Mouse (Mus musculus) lung, embryonic 14.5 days (tissue): Measurements from ENCODE around the gene Dot1l. TPM values are rescaled to one million over a fixed set of nuclear protein-coding genes. Genes with fewer than 3 reads are reported as not detected.
"Not testable (repeated sequence)": the region's sequence is repeated elsewhere in the genome, so short reads cannot be mapped to it uniquely, and the experiment has no call there.

Experiments used
- ATAC-seq: fragments of 200-750 bp; cut with Nextera tagmentation; 2 replicates; pipeline ENCODE4 v1.8.0; 2017; ENCODE audit warnings: mild to moderate bottlenecking, moderate TSS enrichment, moderate library complexity; ENCODE audit not compliant: insufficient read depth
- DNase-seq: peaks from one replicate; pipeline ENCODE4 v3.0.0-alpha.2; 2015
- H3K27ac ChIP-seq: fragments of 300-500 bp; sonication (generic); 2 replicates; pipeline ENCODE4 v1.5.1; 2014; ENCODE audit warnings: low read depth, mild to moderate bottlenecking, moderate library complexity
- H3K27me3 ChIP-seq: fragments of 300-500 bp; sonication (generic); 2 replicates; pipeline ENCODE4 v1.6.1; 2014; ENCODE audit warnings: low read length, control low read depth; ENCODE audit not compliant: insufficient read depth
- H3K36me3 ChIP-seq: fragments of 300-500 bp; sonication (generic); 2 replicates; pipeline ENCODE4 v1.6.1; 2014; ENCODE audit warnings: control low read depth; ENCODE audit not compliant: insufficient read depth
- H3K4me1 ChIP-seq: fragments of 300-500 bp; sonication (generic); 2 replicates; pipeline ENCODE4 v1.6.1; 2014; ENCODE audit warnings: antibody characterized with exemption, control low read depth; ENCODE audit not compliant: insufficient read depth
- H3K4me2 ChIP-seq: fragments of 300-500 bp; sonication (generic); 2 replicates; pipeline ENCODE4 v1.6.1; 2014; ENCODE audit warnings: mild to moderate bottlenecking
- H3K4me3 ChIP-seq: fragments of 300-500 bp; sonication (generic); 2 replicates; pipeline ENCODE4 v1.5.1; 2014; ENCODE audit warnings: low read depth, low read length
- H3K9ac ChIP-seq: fragments of 300-500 bp; sonication (generic); 2 replicates; pipeline ENCODE4 v1.6.1; 2014
- H3K9me3 ChIP-seq: fragments of 300-500 bp; sonication (generic); 2 replicates; pipeline ENCODE4 v1.6.1; 2016; ENCODE audit warnings: low read depth, low read length, control low read depth
- CTCF ChIP-seq: IDR thresholded peaks from 2 replicates; pipeline ENCODE4 v1.5.1; 2016; ENCODE audit warnings: antibody characterized with exemption, low read depth
- WGBS: fragments of 180-500 bp; shearing (Covaris S2); extraction: QIAGEN DNeasy Blood & Tissue Kit; methylation state at CpG from one replicate; pipeline ENCODE4 v1.1.7; 2014; 5-methylcytosine and 5-hydroxymethylcytosine counted together
- polyA plus RNA-seq: library from polyadenylated mRNA; unstranded; fragments of >200 nt; fragmentation: Nextera tagmentation; extraction: Ambion mirVana; gene quantifications from 2 replicates; pipeline ENCODE4 v1.2.1, GENCODE M21; 2014

Gene Dot1l
- polyA plus RNA-seq, 1 experiment from 2014 or later, result 29.1 TPM

GRCm38 (mm10) chr10:80813366-80813765 is 58.4 kb downstream of the Dot1l start, which contains the start of gene Jsrp1:
TSS of gene Jsrp1 (minus strand) at chr10:80813498.
- Histone ChIP-seq H3K4me1 (peaks cover 4% of the 10 kb centered on the region), H3K27ac (no peak within 1 kb of the TSS), H3K36me3 (no peaks in the 10 kb centered on the region), H3K27me3 (peaks cover 8% of the 10 kb centered on the region), H3K4me3 (no peak within 1 kb of the TSS), H3K9ac (no peak within 1 kb of the TSS), H3K4me2 (no peak within 1 kb of the TSS), H3K9me3 (no peaks in the 10 kb centered on the region)
- TF ChIP-seq CTCF, result no peak
- no peak for ATAC-seq
- WGBS, result 63% methylated on average over 4 of the region's 4 CpGs
- DNase-seq, result no peak

GRCm38 (mm10) chr10:80814800-80815199 is 59.8 kb downstream of the Dot1l start:
- Histone ChIP-seq H3K36me3 (no peaks in the 10 kb centered on the region), H3K9me3 (no peaks in the 10 kb centered on the region), H3K4me1 (no peaks in the 10 kb centered on the region; the same call in 1 of the 2 replicates), H3K27ac (no peak overlapping the region), H3K27me3 (peaks cover 7% of the 10 kb centered on the region), H3K9ac (no peak overlapping the region), H3K4me2 (no peak overlapping the region), H3K4me3 (no peak overlapping the region)
- no peak for DNase-seq
- no peak for TF ChIP-seq CTCF
- WGBS, result 60% methylated on average over 7 of the region's 7 CpGs
- ATAC-seq, result no peak

- WGBS, result 79% methylated on average over 3 of the region's 3 CpGs
- H3K9me3 ChIP-seq, H3K9ac ChIP-seq, H3K27ac ChIP-seq, ATAC-seq, H3K4me2 ChIP-seq, H3K27me3 ChIP-seq, H3K4me1 ChIP-seq, H3K4me3 ChIP-seq, H3K36me3 ChIP-seq, DNase-seq: not testable (repeated sequence)
Measured at GRCm38 (mm10) chr10:80816303-80816702, 61.3 kb downstream of the Dot1l start.

GRCm38 (mm10) chr10:80817164-80817563 is 62.2 kb downstream of the Dot1l start:
- WGBS, result 42% methylated on average over 2 of the region's 2 CpGs
- Histone ChIP-seq H3K9ac (no peak overlapping the region), H3K4me2 (no peak overlapping the region), H3K4me3 (no peak overlapping the region), H3K27me3 (no peaks in the 10 kb centered on the region), H3K9me3 (no peaks in the 10 kb centered on the region), H3K4me1 (no peaks in the 10 kb centered on the region), H3K36me3 (no peaks in the 10 kb centered on the region), H3K27ac (no peak overlapping the region)
- ATAC-seq (no peak), DNase-seq (no peak)
- TF ChIP-seq CTCF, result no peak

- 77% methylated on average over 7 of the region's 7 CpGs for WGBS
- not testable (repeated sequence) for H3K27me3 ChIP-seq, ATAC-seq, H3K9ac ChIP-seq, H3K9me3 ChIP-seq, H3K27ac ChIP-seq, H3K36me3 ChIP-seq, H3K4me2 ChIP-seq, DNase-seq, H3K4me1 ChIP-seq, H3K4me3 ChIP-seq
- peak; percentile 20; the same call in 1 of the 2 replicates for TF ChIP-seq CTCF
Measured at GRCm38 (mm10) chr10:80817955-80818354, 62.9 kb downstream of the Dot1l start.

- no peak overlapping the region for H3K4me3 ChIP-seq
- no peak for TF ChIP-seq CTCF
- no peak overlapping the region for H3K4me2 ChIP-seq
- no peak overlapping the region for H3K9ac ChIP-seq
- WGBS, result 54% methylated on average over 6 of the region's 6 CpGs
- no peak overlapping the region; the same call in 1 of the 2 replicates for H3K27ac ChIP-seq
- DNase-seq (no peak), ATAC-seq (no peak)
- H3K27me3 ChIP-seq, result no peaks in the 10 kb centered on the region
- no peaks in the 10 kb centered on the region for H3K9me3 ChIP-seq
- H3K36me3 ChIP-seq, result no peaks in the 10 kb centered on the region
- H3K4me1 ChIP-seq, result no peaks in the 10 kb centered on the region
Measured at GRCm38 (mm10) chr10:80818599-80819281, 63.7 kb downstream of the Dot1l start.

- Histone ChIP-seq H3K36me3 (no peaks in the 10 kb centered on the region), H3K27me3 (no peaks in the 10 kb centered on the region), H3K27ac (no peak overlapping the region; the same call in 1 of the 2 replicates), H3K9ac (no peak overlapping the region; the same call in 1 of the 2 replicates), H3K4me1 (no peaks in the 10 kb centered on the region), H3K4me3 (no peak overlapping the region), H3K9me3 (no peaks in the 10 kb centered on the region), H3K4me2 (no peak overlapping the region)
- DNase-seq (no peak), ATAC-seq (no peak)
- no peak for TF ChIP-seq CTCF
- WGBS, result 23% methylated on average over 3 of the region's 3 CpGs
Measured at GRCm38 (mm10) chr10:80819406-80819805, 64.4 kb downstream of the Dot1l start.
